In genomic region chr12:87040166-87040565, GRCm38 (mm10) we compare ENCODE assay signal across 12 mouse cellular contexts. TPM values are rescaled to one million over a fixed set of nuclear protein-coding genes. Genes with fewer than 3 reads are reported as not detected.
DNase-seq lines count a peak whose midpoint lies in the region; TF ChIP-seq lines count a peak whose summit lies in the region.
"Had no signal": no experiment of that assay in that cellular context is flagged by ENCODE, and none has a peak within 500 bp of the region (broad histone marks: within the 10 kb centered on the region; RNA-seq: fewer than 3 reads in every experiment).

No protein-coding gene starts in this region.

- DNase-seq in cerebellum, adult 11-12 months, result peak; percentile 64
- no peak for DNase-seq in cerebellum, postnatal 36 days
- peak; percentile 16 for DNase-seq in ovary, postnatal 14 days (ENCODE audit: low spot score)
- no peak for DNase-seq in ovary, adult 18-20 months (ENCODE audit: low spot score)
- peak; percentile 50 for DNase-seq in cerebellum, adult 8-10 months
- no peak for DNase-seq in testis, postnatal 14 days (ENCODE audit: low spot score)
- no peak for DNase-seq in kidney, adult 11 months
- DNase-seq: gastrocnemius, postnatal 36 days; kidney, postnatal 25 days had no signal

- no peak overlapping the region for H3K4me2 ChIP-seq in myocyte (ENCODE audit: low read depth)
- H3K4me2 ChIP-seq: hindbrain, embryonic 13.5 days; limb, embryonic 15.5 days had no signal

- no peak overlapping the region for H3K4me3 ChIP-seq in myocyte
- H3K4me3 ChIP-seq: hindbrain, embryonic 13.5 days; limb, embryonic 15.5 days had no signal

- H3K79me2 ChIP-seq in myocyte (ENCODE audit: control insufficient read depth, insufficient read depth), result no peaks in the 10 kb centered on the region

- no peak overlapping the region for H3ac ChIP-seq in myocyte (ENCODE audit: control insufficient read depth, insufficient read length)

- no peak for TF ChIP-seq POLR2A in myocyte (IDR thresholded peaks at IDR 0.05; ENCODE audit: insufficient read length, low read depth)

- peaks cover 14% of the 10 kb centered on the region for H3K27me3 ChIP-seq in myocyte (ENCODE audit: control insufficient read depth, insufficient read depth, insufficient read length)
- H3K27me3 ChIP-seq: hindbrain, embryonic 13.5 days; limb, embryonic 15.5 days had no signal

- no peaks in the 10 kb centered on the region for H3K36me3 ChIP-seq in myocyte (ENCODE audit: control insufficient read depth, insufficient read depth)
- H3K36me3 ChIP-seq: hindbrain, embryonic 13.5 days; limb, embryonic 15.5 days had no signal

TF ChIP-seq in myocyte, 11 proteins besides CTCF, POLR2A, EP300 and RAD21:
- TF ChIP-seq REST (IDR thresholded peaks at IDR 0.05; ENCODE audit: insufficient read depth, insufficient read length), result peak; percentile 71
- TF ChIP-seq MAX (IDR thresholded peaks at IDR 0.05; ENCODE audit: low read depth), result no peak

RNA-seq across cellular contexts. Expression of gene Tmem63c, which starts 19.0 kb away (rescaled TPM):
- not detected for polyA plus RNA-seq in myocyte (2012; fragmentation: generic; extraction: Trizol)
- polyA plus RNA-seq: limb, embryonic 15.5 days had no signal

RNA-seq across cellular contexts. Expression of gene Zdhhc22, which starts 49.9 kb away (rescaled TPM):
- polyA plus RNA-seq in myocyte (2012; fragmentation: generic; extraction: Trizol), result 0.01 TPM
- polyA plus RNA-seq: limb, embryonic 15.5 days had no signal

Comparison
In these comparisons a context has a peak if more than half of its experiments do, and no peak if none do; other contexts are left out.
1. DNase-seq: peak in cerebellum, adult 11-12 months (single experiment), ovary, postnatal 14 days (single experiment) and cerebellum, adult 8-10 months (single experiment); none in cerebellum, postnatal 36 days (0 of 2), ovary, adult 18-20 months (single experiment), testis, postnatal 14 days (single experiment) and kidney, adult 11 months (single experiment).